In genomic region chr17:69180905-69181559, GRCm38 (mm10) we compare ENCODE assay signal across 9 mouse cellular contexts.
A peak's percentile ranks its signal among the peaks of the same experiment; 100 is the strongest.
DNase-seq lines count a peak whose midpoint lies in the region; ATAC-seq and TF ChIP-seq lines count a peak whose summit lies in the region.
"Had no signal": no experiment of that assay in that cellular context is flagged by ENCODE, and none has a peak within 500 bp of the region (broad histone marks: within the 10 kb centered on the region; RNA-seq: fewer than 3 reads in every experiment).

No protein-coding gene starts in this region.

- peak; percentile 27 for DNase-seq in adrenal gland, postnatal 10 days
- DNase-seq in adrenal gland, adult 8-10 months = no peak
- peak; percentile 18 to 74 for DNase-seq in heart, adult 18-20 months
- peak; percentile 78 for DNase-seq in mesoderm, embryonic 11.5 days (ENCODE audit: low read depth, low spot score)
- no peak for DNase-seq in frontal cortex, postnatal 14 days (ENCODE audit: low spot score in 2 of 2)
- DNase-seq in cerebellum, adult 11-12 months = no peak

- H3K27ac ChIP-seq in brown adipose tissue, adult 24 weeks (replicated peaks; ENCODE audit: low read depth, low read length) = peak overlapping the region; percentile 48
- peak overlapping the region; percentile 77 for H3K27ac ChIP-seq in intestine, postnatal 0 days (ENCODE audit: low read depth, low read length)

- H3K4me1 ChIP-seq in brown adipose tissue, adult 24 weeks (ENCODE audit: control insufficient read depth, insufficient read depth, insufficient read length, low read length) = no peaks in the 10 kb centered on the region; the same call in 1 of the 2 replicates
- H3K4me1 ChIP-seq in intestine, postnatal 0 days (replicated peaks; ENCODE audit: control insufficient read depth, insufficient read depth, low read length) = peaks cover 17% of the 10 kb centered on the region

- peak; percentile 50 for ATAC-seq in intestine, postnatal 0 days

- peak overlapping the region; percentile 35 for H3K4me2 ChIP-seq in intestine, postnatal 0 days (replicated peaks; ENCODE audit: low read depth)

- TF ChIP-seq CTCF in intestine, postnatal 0 days (IDR thresholded peaks at IDR 0.05; ENCODE audit: low read depth) = no peak

- WGBS in intestine, postnatal 0 days = 17% methylated on average over 12 of the region's 12 CpGs

- H3K4me3 ChIP-seq in brown adipose tissue, adult 24 weeks (ENCODE audit: insufficient read depth, low read depth, low read length) = peak overlapping the region; percentile 38
- H3K4me3 ChIP-seq in intestine, postnatal 0 days (ENCODE audit: low read depth, low read length) = peak overlapping the region; percentile 9; the same call in 1 of the 2 replicates
- H3K4me3 ChIP-seq: erythroblast, embryonic 14.5 days had no signal

- H3K36me3 ChIP-seq in intestine, postnatal 0 days (ENCODE audit: control insufficient read depth, insufficient read depth) = no peaks in the 10 kb centered on the region

- no peaks in the 10 kb centered on the region for H3K27me3 ChIP-seq in intestine, postnatal 0 days (replicated peaks; ENCODE audit: control insufficient read depth, insufficient read depth, low read length)

- H3K9ac ChIP-seq in intestine, postnatal 0 days (ENCODE audit: low read depth, low read length) = no peak overlapping the region

- H3K9me3 ChIP-seq in intestine, postnatal 0 days (ENCODE audit: control insufficient read depth) = no peaks in the 10 kb centered on the region

Comparison
In these comparisons a context has a peak if more than half of its experiments do, and no peak if none do; other contexts are left out.
1. DNase-seq: peak in adrenal gland, postnatal 10 days (single experiment), heart, adult 18-20 months (2 of 2) and mesoderm, embryonic 11.5 days (single experiment); none in adrenal gland, adult 8-10 months (single experiment), frontal cortex, postnatal 14 days (0 of 2) and cerebellum, adult 11-12 months (single experiment).